Mouse (Mus musculus) embryonic facial prominence, embryonic 13.5 days (tissue): ENCODE data around the gene Mrpl27. TPM values are rescaled to one million over a fixed set of nuclear protein-coding genes. Genes with fewer than 3 reads are reported as not detected.
"Not testable (repeated sequence)": the region's sequence is repeated elsewhere in the genome, so short reads cannot be mapped to it uniquely, and the experiment has no call there.

ENCODE experiments used
- ATAC-seq: fragments of 200-750 bp; cut with Nextera tagmentation; 2 replicates; pipeline ENCODE4 v1.8.0; 2017; ENCODE audit warnings: low read depth; ENCODE audit not compliant: insufficient number of reproducible peaks, insufficient read depth, low FRiP score, low TSS enrichment
- H3K27ac ChIP-seq: fragments of 300-500 bp; sonication (generic); 2 replicates; pipeline ENCODE4 v1.5.1; 2015; ENCODE audit warnings: moderate library complexity, mild to moderate bottlenecking, inconsistent platforms
- H3K27me3 ChIP-seq: fragments of 300-500 bp; sonication (generic); 2 replicates; pipeline ENCODE4 v1.6.1; 2015; ENCODE audit warnings: mild to moderate bottlenecking, inconsistent platforms
- H3K36me3 ChIP-seq: fragments of 300-500 bp; sonication (generic); 2 replicates; pipeline ENCODE4 v1.6.1; 2015; ENCODE audit warnings: mild to moderate bottlenecking, inconsistent platforms
- H3K4me1 ChIP-seq: fragments of 300-500 bp; sonication (generic); 2 replicates; pipeline ENCODE4 v1.6.1; 2015; ENCODE audit warnings: inconsistent platforms
- H3K4me2 ChIP-seq: fragments of 300-500 bp; sonication (generic); 2 replicates; pipeline ENCODE4 v1.6.1; 2015; ENCODE audit warnings: moderate library complexity, mild to moderate bottlenecking, inconsistent platforms
- H3K4me3 ChIP-seq: fragments of 300-500 bp; sonication (generic); 2 replicates; pipeline ENCODE4 v1.5.1; 2015; ENCODE audit warnings: mild to moderate bottlenecking, inconsistent platforms
- H3K9ac ChIP-seq: fragments of 300-500 bp; sonication (generic); 2 replicates; pipeline ENCODE4 v1.6.1; 2015; ENCODE audit warnings: mild to moderate bottlenecking, inconsistent platforms
- H3K9me3 ChIP-seq: fragments of 300-500 bp; sonication (generic); 2 replicates; pipeline ENCODE4 v1.6.1; 2016; ENCODE audit warnings: inconsistent platforms
- WGBS: fragments of 180-500 bp; shearing (Covaris S2); methylation state at CpG from one replicate; pipeline ENCODE4 v1.1.7; 2015; ENCODE audit warnings: mixed read lengths; 5-methylcytosine and 5-hydroxymethylcytosine counted together
- polyA plus RNA-seq: library from polyadenylated mRNA; unstranded; fragments of >200 nt; fragmentation: Nextera tagmentation; extraction: Ambion mirVana; gene quantifications from 2 replicates; pipeline ENCODE4 v1.2.1, GENCODE M21; 2015

Mrpl27 gene
- polyA plus RNA-seq, 1 experiment from 2014 or later = 153 TPM

DNA sequence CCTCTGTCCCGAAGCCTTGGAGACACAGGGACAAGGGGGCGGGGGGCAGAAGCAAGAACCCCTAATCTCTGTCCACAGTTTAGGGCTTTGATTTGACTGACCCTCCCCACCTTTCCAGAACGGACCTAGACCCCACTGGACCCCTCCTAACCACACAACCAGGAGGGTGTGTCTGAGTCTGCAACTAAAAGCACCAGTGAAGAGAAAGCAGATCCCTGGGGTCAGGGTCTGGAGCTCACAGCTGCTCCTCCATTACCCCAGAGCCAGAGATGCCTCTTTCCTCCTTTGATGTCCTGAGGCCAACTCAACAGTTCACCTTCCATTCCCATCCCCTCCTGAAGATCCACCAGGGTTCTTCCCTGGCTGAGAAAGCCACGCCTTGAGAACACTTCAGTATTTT is 22.7 kb downstream of the Mrpl27 start:
- Histone ChIP-seq H3K27me3 (no peaks in the 10 kb centered on the region), H3K9ac (peak overlapping the region; percentile 98), H3K27ac (peak overlapping the region; percentile 91; the same call in 1 of the 2 replicates), H3K4me3 (peak overlapping the region; percentile 97), H3K9me3 (no peaks in the 10 kb centered on the region), H3K4me1 (peaks cover 44% of the 10 kb centered on the region), H3K4me2 (peak overlapping the region; percentile 82), H3K36me3 (peaks cover 4% of the 10 kb centered on the region)
- ATAC-seq = no peak
- 38% methylated on average over 4 of the region's 4 CpGs for WGBS

DNA sequence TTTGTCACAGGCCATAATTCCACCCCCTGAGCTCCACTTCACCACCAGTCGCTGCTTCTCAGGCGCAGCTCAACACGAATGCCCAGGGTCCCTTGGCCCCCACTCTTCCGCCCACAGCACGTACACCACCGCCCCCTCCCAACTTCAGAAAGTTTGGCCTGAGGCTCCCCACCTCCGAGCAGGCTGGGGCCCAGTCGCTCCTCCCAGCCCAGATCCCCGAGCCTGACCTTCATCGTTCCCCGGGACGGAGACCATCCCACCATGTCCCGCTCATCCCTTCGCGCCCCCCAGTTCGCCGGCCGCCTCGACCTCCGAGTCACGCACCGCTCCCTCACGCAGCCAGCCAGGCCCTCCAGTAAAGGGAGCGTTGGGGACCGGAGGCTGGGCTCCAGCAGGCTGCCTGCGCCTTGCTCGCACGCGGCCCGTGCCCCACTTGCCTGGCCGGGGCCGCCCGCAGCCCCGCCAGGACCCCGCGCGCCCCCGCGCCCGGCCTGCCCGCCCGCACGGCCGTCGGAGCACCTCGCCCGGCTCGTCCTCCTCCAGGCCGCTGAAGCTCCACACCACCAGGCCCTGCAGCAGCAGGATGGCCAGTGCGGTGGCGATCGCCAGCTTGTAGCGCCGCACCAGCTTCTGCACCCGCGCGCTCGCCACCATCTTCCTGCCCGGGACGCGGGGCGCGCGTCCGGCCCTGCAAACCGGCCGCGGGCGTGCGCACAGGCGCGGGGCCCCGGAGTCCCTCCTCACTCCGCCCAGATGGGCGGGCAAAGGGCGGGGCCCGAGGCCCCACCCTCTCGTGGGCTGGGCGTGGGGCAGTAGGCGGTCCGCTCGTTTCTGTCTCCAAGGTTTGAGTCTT is 23.4 kb downstream of the Mrpl27 start, which contains the start of gene Xylt2:
TSS of gene Xylt2 (minus strand) at position 762 of the 853 bp plus-strand sequence.
- Histone ChIP-seq H3K9ac (peak within 1 kb of the TSS; percentile 98), H3K36me3 (peaks cover 4% of the 10 kb centered on the region), H3K4me1 (peaks cover 40% of the 10 kb centered on the region), H3K27ac (peak within 1 kb of the TSS; percentile 91), H3K4me3 (peak within 1 kb of the TSS; percentile 97), H3K27me3 (no peaks in the 10 kb centered on the region), H3K4me2 (peak within 1 kb of the TSS; percentile 82), H3K9me3 (no peaks in the 10 kb centered on the region)
- under 1% methylated on average over 68 of the region's 82 CpGs for WGBS
- ATAC-seq = peak; percentile 89

DNA sequence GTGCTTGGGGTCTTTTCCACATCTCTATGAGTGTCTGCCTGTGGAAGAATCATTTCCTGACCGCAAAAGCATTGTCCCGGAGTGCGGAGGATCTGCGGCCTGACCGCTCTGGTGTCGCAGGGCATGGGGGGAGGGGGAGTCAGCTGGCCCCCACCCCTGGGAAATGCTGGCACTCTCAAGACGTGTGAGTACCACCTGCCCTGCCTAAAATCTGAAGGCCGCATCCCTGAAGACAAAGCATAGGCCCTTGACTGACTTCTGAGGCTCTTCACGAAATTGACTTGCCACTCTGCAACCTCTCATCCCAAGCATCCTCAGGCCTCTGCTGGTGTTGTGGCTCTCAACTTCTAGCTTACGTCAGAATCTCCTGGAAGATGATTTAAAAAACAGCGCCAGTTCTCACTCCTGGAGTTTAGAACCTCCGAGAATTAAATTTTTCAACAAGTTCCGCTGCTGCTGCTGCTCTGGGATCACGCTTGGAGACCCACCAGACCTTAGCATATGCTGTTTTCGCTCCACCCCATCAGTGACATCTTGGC is 24.1 kb downstream of the Mrpl27 start:
- H3K4me1 ChIP-seq = peaks cover 37% of the 10 kb centered on the region
- peak overlapping the region; percentile 98 for H3K9ac ChIP-seq
- 25% methylated on average over 15 of the region's 15 CpGs for WGBS
- no peaks in the 10 kb centered on the region for H3K27me3 ChIP-seq
- peak overlapping the region; percentile 82 for H3K4me2 ChIP-seq
- H3K4me3 ChIP-seq = peak overlapping the region; percentile 97
- H3K27ac ChIP-seq = peak overlapping the region; percentile 91
- peaks cover 4% of the 10 kb centered on the region; the same call in 1 of the 2 replicates for H3K36me3 ChIP-seq
- ATAC-seq = no peak
- no peaks in the 10 kb centered on the region for H3K9me3 ChIP-seq

DNA sequence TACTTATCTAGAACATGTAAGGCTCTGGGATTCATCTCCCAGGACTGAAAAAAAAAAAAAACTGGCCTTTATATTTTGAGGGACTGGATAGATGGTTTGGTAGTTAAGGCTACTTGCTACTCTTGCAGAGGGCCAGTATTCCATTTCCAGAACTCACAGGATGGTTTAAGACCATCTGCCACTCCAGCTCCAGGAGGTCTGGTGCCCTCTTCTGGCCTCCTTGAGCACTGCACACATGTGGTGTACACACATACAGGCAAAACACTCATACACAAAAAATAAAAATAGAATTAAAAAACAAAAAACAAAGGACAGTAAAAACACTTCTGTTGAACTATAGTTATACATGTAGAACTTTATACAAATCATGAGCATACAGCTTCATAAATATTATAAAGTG is 27.1 kb downstream of the Mrpl27 start:
- H3K9ac ChIP-seq = no peak overlapping the region
- H3K27ac ChIP-seq = no peak overlapping the region
- no peak for ATAC-seq
- H3K4me2 ChIP-seq = no peak overlapping the region
- no peak overlapping the region for H3K4me3 ChIP-seq
- H3K4me1 ChIP-seq = peaks cover 19% of the 10 kb centered on the region
- no peaks in the 10 kb centered on the region for H3K27me3 ChIP-seq
- no peaks in the 10 kb centered on the region for H3K36me3 ChIP-seq
- no peaks in the 10 kb centered on the region for H3K9me3 ChIP-seq

DNA sequence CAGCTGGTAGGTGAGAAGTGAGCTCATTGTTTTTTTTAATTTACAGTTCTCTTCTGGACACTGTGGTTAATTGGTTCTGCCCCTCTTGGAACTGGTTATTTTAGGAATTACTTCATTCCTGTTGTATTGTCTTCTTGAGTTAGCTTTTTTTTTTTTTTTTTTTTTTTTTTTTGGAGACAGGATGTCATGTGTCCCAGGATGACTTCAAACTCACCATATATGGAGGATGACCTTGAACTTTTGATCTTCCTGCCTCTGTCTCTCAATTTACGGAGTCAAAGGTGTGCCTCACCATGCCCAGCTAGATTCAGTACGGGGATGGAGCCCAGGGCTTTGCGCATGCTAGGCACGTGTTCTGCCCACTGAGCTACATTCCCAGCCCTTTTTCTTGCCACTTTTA is 28.1 kb downstream of the Mrpl27 start:
- WGBS = 74% methylated on average over 4 of the region's 4 CpGs

DNA sequence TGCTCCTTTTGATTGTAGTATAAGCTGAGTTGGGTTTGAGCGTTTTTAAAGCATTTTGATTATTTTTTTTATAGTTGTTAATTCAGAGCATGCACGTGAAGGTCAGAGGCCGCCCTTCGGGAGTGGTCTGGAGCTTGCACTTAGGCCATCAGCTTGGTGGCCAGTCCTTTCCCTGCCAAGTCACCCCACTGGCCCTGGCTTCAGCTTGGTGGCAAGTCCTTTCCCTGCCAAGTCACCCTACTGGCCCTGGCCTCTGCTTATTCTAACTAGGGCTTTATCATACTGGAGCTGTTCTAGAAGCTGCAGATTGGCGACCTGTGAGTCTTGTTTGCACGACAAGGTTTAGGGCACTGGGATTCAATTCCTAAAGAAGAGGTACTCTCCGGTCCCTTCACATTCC is 28.9 kb downstream of the Mrpl27 start:
- Histone ChIP-seq H3K4me2 (no peak overlapping the region), H3K4me3 (no peak overlapping the region), H3K27ac (no peak overlapping the region), H3K27me3 (no peaks in the 10 kb centered on the region), H3K9ac (no peak overlapping the region), H3K36me3 (no peaks in the 10 kb centered on the region), H3K4me1 (peaks cover 9% of the 10 kb centered on the region), H3K9me3 (no peaks in the 10 kb centered on the region)
- 76% methylated on average over 7 of the region's 7 CpGs for WGBS
- no peak for ATAC-seq

More for the DNA sequence above, 28.1 kb downstream of the Mrpl27 start:
- no peaks in the 10 kb centered on the region for H3K36me3 ChIP-seq
- no peak for ATAC-seq
- no peak overlapping the region for H3K9ac ChIP-seq
- no peak overlapping the region for H3K4me2 ChIP-seq
- no peak overlapping the region for H3K4me3 ChIP-seq
- no peaks in the 10 kb centered on the region for H3K27me3 ChIP-seq
- H3K4me1 ChIP-seq = peaks cover 9% of the 10 kb centered on the region
- H3K27ac ChIP-seq = no peak overlapping the region
- H3K9me3 ChIP-seq = no peaks in the 10 kb centered on the region

DNA sequence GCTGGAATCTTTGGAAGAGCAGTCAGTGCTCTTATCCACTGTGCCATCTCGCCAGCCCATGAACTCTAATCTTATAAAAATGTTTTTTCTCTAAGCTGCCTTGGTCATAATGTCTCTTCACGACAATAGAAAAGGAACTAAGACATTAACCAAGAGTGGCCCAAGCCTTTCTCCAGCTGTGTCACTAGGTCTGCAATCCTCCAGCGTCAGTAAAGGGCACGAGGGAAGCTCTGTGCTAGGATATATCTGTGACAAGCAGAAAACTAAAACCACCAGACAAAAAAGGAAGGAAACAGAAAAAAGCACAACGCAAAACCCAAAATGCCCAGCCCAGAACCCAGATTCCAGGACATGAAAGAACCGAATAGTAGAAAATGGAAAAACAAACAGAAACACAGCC is 33.6 kb downstream of the Mrpl27 start:
- no peaks in the 10 kb centered on the region for H3K4me1 ChIP-seq
- H3K4me2 ChIP-seq = no peak overlapping the region
- ATAC-seq = no peak
- H3K27ac ChIP-seq = no peak overlapping the region
- no peaks in the 10 kb centered on the region for H3K9me3 ChIP-seq
- no peaks in the 10 kb centered on the region for H3K27me3 ChIP-seq
- H3K36me3 ChIP-seq = no peaks in the 10 kb centered on the region
- no peak overlapping the region for H3K4me3 ChIP-seq
- 81% methylated on average over 6 of the region's 6 CpGs for WGBS
- no peak overlapping the region for H3K9ac ChIP-seq

DNA sequence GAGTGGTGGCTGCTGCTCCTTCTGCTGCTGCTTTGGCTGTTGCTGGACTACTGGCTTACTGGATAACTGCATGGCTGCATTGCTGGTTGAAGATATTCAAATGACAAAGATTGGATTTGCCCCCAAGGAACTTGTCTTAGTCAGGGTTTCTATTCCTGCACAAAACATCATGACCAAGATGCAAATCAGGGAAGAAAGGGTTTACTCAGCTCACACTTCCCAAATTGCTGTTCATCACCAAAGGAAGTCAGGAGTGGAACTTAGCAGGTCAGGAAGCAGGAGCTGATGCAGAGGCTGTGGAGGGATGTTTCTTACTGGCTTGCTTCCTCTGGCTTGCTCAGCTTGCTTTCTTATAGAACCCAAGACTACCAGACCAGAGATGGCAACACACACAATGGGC is 38.9 kb downstream of the Mrpl27 start:
- not testable (repeated sequence) for H3K36me3 ChIP-seq, H3K4me3 ChIP-seq, H3K4me1 ChIP-seq, H3K27me3 ChIP-seq, H3K4me2 ChIP-seq, H3K9me3 ChIP-seq, ATAC-seq, H3K27ac ChIP-seq, H3K9ac ChIP-seq

DNA sequence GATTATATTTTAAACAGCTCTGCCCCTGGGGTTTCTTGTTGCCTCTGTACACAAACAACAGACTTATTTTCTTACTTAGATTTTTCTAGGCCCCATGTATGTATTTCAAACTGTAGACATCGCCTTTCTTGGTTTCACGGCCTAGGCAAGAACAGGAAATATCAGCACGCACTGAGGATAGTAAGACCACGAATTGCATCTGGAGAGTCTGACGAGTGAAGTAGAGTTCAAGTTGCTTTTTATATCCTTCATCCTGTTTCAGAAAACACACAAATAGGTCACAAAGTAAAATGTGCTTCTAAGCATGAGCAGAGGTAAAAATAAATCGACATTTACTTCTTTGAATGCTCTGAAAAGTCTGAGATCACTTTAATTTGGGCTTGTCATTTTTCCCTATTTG is 41.9 kb downstream of the Mrpl27 start:
- peaks cover 6% of the 10 kb centered on the region; the same call in 1 of the 2 replicates for H3K4me1 ChIP-seq
- 64% methylated on average over 6 of the region's 6 CpGs for WGBS
- H3K27me3 ChIP-seq = no peaks in the 10 kb centered on the region
- H3K4me3 ChIP-seq = no peak overlapping the region
- no peak for ATAC-seq
- no peaks in the 10 kb centered on the region for H3K36me3 ChIP-seq
- no peaks in the 10 kb centered on the region for H3K9me3 ChIP-seq
- H3K4me2 ChIP-seq = no peak overlapping the region
- no peak overlapping the region for H3K27ac ChIP-seq
- no peak overlapping the region for H3K9ac ChIP-seq

DNA sequence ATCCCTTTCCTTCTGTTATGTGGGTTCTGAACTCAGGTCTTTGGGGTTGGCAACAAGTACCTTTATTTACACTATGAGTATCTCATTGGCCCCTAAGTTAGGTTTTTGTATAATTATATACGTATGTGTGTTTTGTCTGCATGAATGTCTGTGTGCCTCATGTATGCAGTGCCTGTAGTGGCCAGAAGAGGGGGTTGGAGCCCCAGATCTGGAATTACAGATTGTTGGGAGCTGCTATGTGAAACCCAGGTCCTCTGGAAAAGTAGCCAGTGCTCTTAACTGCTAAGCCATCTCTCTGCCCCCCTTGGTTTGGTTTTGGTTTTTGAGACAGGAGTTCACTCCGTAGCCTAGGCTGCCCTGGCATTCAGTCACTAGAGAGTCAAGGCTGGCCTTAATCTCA is 43.6 kb downstream of the Mrpl27 start:
- no peaks in the 10 kb centered on the region for H3K9me3 ChIP-seq
- no peak overlapping the region for H3K27ac ChIP-seq
- peaks cover 16% of the 10 kb centered on the region for H3K4me1 ChIP-seq
- no peak overlapping the region for H3K4me3 ChIP-seq
- no peak overlapping the region for H3K9ac ChIP-seq
- no peak for ATAC-seq
- no peaks in the 10 kb centered on the region for H3K36me3 ChIP-seq
- 0 out of 2 replicates have a peak, but pooled peaks cover 5% of the 10 kb centered on the region for H3K27me3 ChIP-seq
- no peak overlapping the region for H3K4me2 ChIP-seq
- WGBS = 91% methylated on average over 2 of the region's 2 CpGs

DNA sequence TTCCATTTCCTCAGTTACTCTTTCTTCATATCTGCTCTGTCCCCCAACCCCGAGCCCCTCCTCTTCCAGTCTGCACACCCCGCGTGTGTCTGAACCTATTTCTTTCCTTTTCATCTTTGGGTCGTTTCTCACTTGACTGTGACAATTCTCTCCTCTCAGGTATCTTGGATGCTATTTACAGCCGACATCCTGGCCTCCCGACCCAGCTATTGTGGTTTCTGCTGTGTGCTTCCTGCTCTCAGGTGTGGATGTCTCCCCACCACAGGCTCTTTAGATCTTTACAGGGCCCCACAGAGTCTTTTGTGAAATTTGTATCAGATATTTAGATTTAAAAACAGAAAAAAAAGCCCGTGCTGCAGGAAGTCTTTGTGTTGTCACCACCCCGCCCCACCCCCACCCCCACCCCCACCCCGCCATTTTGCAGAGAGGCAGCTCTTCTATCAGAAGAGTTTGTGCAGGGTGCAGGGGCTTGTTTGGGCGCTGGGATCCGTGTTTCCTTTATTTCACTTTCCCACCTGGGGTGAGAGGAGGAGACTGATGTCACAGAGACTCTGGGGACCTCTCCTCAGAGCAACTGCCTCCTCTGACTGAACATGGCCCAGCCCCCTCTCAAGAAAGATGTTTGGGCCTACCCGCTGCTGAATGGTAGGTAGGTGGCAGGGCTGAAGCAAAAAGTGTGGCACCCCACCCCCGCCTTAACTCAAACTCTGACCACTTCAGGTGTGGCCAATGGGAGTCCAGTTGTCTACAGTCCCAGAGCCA is 44.3 kb downstream of the Mrpl27 start:
- no peak for ATAC-seq
- Histone ChIP-seq H3K4me1 (peaks cover 17% of the 10 kb centered on the region), H3K36me3 (no peaks in the 10 kb centered on the region), H3K27me3 (0 out of 2 replicates have a peak, but pooled peaks cover 5% of the 10 kb centered on the region), H3K9me3 (no peaks in the 10 kb centered on the region), H3K27ac (no peak overlapping the region), H3K4me2 (no peak overlapping the region), H3K9ac (no peak overlapping the region), H3K4me3 (no peak overlapping the region)
- WGBS = 46% methylated on average over 13 of the region's 13 CpGs
